Mouse (Mus musculus) embryonic fibroblast, embryonic 13.5 days (primary cell): ENCODE data around the gene Dicer1.

Experiments
- CTCF ChIP-seq: IDR thresholded peaks from 2 replicates; pipeline ENCODE4 v1.5.1; 2011; ENCODE audit warnings: mild to moderate bottlenecking, control low read depth, low read length, moderate library complexity, borderline replicate concordance; ENCODE audit not compliant: insufficient read depth
- POLR2A ChIP-seq: IDR thresholded peaks from 2 replicates; pipeline ENCODE4 v1.6.1; 2011; ENCODE audit warnings: low read depth, mild to moderate bottlenecking, control low read depth, low read length, moderate library complexity

GRCm38 (mm10) chr12:104765761-104766160, 14.0 kb upstream of the Dicer1 start:
- TF ChIP-seq POLR2A (no peak), CTCF (no peak)
